Mouse (Mus musculus) myocyte (in vitro differentiated cells): ENCODE measurements around the gene Heca.

Experiments used
- E2F4 ChIP-seq: IDR thresholded peaks from one replicate; pipeline ENCODE4 v1.6.1; 2011; ENCODE audit warnings: mild to moderate bottlenecking, control low read depth, moderate library complexity; ENCODE audit not compliant: insufficient read depth
- MAX ChIP-seq: IDR thresholded peaks from one replicate; pipeline ENCODE4 v1.6.1; 2011; ENCODE audit warnings: low read depth, mild to moderate bottlenecking, control low read depth
- MYOD1 ChIP-seq, 3 experiments: IDR thresholded peaks; one replicate each; pipeline ENCODE4 v1.6.1; 2011; ENCODE audit warnings: control low read depth in 2 of 3, low read depth in 2 of 3, mild to moderate bottlenecking in 2 of 3, moderate library complexity in 1 of 3; ENCODE audit not compliant: insufficient read length in 2 of 3, control insufficient read depth in 1 of 3
- MYOG ChIP-seq, 3 experiments: IDR thresholded peaks; one replicate each; pipeline ENCODE4 v1.6.1; 2011; ENCODE audit warnings: control low read depth in 2 of 3, low read depth in 2 of 3, mild to moderate bottlenecking in 2 of 3; ENCODE audit not compliant: insufficient read length in 2 of 3, control insufficient read depth in 1 of 3, insufficient read depth in 1 of 3
- POLR2A ChIP-seq: IDR thresholded peaks from one replicate; pipeline ENCODE4 v1.6.1; 2011; ENCODE audit warnings: low read depth, mild to moderate bottlenecking, control low read depth, moderate library complexity; ENCODE audit not compliant: insufficient read length
- POLR2AphosphoS2 ChIP-seq: IDR thresholded peaks from one replicate; pipeline ENCODE4 v1.6.1; 2011; ENCODE audit warnings: low read depth, control low read depth; ENCODE audit not compliant: insufficient read length
- REST ChIP-seq: IDR thresholded peaks from one replicate; pipeline ENCODE4 v1.6.1; 2011; ENCODE audit warnings: mild to moderate bottlenecking, control low read depth, moderate library complexity; ENCODE audit not compliant: insufficient read depth, insufficient read length
- TCF12 ChIP-seq: IDR thresholded peaks from one replicate; pipeline ENCODE4 v1.6.1; 2011; ENCODE audit warnings: mild to moderate bottlenecking, control low read depth; ENCODE audit not compliant: poor library complexity, insufficient read depth, severe bottlenecking
- TCF3 ChIP-seq: IDR thresholded peaks from one replicate; pipeline ENCODE4 v1.6.1; 2011; ENCODE audit warnings: low read depth, control low read depth; ENCODE audit not compliant: insufficient read length
- USF1 ChIP-seq: IDR thresholded peaks from one replicate; pipeline ENCODE4 v1.6.1; 2011; ENCODE audit warnings: low read depth, mild to moderate bottlenecking, control low read depth, moderate library complexity

- no peak for TF ChIP-seq POLR2A
- no peak for TF ChIP-seq MAX
- TF ChIP-seq USF1, result no peak
- no peak for TF ChIP-seq POLR2AphosphoS2
- no peak for TF ChIP-seq MYOG (IDR thresholded peaks at IDR 0.05; ENCODE audit: control insufficient read depth in 1 of 3, insufficient read depth in 1 of 3, insufficient read length in 2 of 3, low read depth in 2 of 3)
- no peak for TF ChIP-seq E2F4
- TF ChIP-seq TCF3, result no peak
- no peak for TF ChIP-seq TCF12
- no peak for TF ChIP-seq MYOD1 (IDR thresholded peaks at IDR 0.05; ENCODE audit: control insufficient read depth in 1 of 3, insufficient read length in 2 of 3, low read depth in 2 of 3)
- TF ChIP-seq REST, result no peak
Measured at GRCm38 (mm10) chr10:17844781-17845537, 102.9 kb downstream of the Heca start.
